Mouse (Mus musculus): Measurements from ENCODE around the gene Msh5. TPM values are rescaled to one million over a fixed set of nuclear protein-coding genes. Genes with fewer than 3 reads are reported as not detected.

The Msh5 gene
- total RNA-seq, 1 experiment from 2014 or later, result 4.2 TPM

DNA sequence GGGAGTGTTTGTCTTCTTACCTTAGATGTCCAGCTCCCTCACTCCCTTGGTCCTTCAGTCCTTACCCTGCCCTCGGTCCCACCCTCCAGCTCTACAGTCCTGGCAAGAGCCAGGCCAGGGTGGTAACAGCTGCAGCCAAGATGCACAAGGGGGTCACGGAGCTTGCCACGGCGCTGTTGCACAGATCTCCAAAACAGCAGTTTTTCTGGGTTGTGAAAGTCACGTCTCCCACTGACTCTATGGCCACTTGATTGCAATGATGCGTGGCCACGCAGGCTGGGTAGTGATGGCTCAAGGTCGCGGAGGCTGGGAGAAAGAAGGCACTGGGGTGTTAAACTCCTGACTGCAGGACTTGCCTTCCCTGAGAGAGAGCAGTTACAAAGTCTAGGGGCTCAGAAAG, 24.9 kb upstream of the Msh5 start:
- no peak for ATAC-seq (replicated peaks; ENCODE audit: low read depth, poor library complexity, severe bottlenecking)

GRCm38 (mm10) chr17:35070556-35071229, 24.1 kb upstream of the Msh5 start:
- no peak for ATAC-seq (replicated peaks; ENCODE audit: low read depth, poor library complexity, severe bottlenecking)

- no peak for ATAC-seq (replicated peaks; ENCODE audit: low read depth, poor library complexity, severe bottlenecking)
Measured at GRCm38 (mm10) chr17:35068213-35068914, 21.8 kb upstream of the Msh5 start.

GRCm38 (mm10) chr17:35066084-35066483, 19.5 kb upstream of the Msh5 start, which contains the start of gene Mpig6b:
Gene Mpig6b (minus strand): TSS chr17:35066184.
- no peak for ATAC-seq (replicated peaks; ENCODE audit: low read depth, poor library complexity, severe bottlenecking)

DNA sequence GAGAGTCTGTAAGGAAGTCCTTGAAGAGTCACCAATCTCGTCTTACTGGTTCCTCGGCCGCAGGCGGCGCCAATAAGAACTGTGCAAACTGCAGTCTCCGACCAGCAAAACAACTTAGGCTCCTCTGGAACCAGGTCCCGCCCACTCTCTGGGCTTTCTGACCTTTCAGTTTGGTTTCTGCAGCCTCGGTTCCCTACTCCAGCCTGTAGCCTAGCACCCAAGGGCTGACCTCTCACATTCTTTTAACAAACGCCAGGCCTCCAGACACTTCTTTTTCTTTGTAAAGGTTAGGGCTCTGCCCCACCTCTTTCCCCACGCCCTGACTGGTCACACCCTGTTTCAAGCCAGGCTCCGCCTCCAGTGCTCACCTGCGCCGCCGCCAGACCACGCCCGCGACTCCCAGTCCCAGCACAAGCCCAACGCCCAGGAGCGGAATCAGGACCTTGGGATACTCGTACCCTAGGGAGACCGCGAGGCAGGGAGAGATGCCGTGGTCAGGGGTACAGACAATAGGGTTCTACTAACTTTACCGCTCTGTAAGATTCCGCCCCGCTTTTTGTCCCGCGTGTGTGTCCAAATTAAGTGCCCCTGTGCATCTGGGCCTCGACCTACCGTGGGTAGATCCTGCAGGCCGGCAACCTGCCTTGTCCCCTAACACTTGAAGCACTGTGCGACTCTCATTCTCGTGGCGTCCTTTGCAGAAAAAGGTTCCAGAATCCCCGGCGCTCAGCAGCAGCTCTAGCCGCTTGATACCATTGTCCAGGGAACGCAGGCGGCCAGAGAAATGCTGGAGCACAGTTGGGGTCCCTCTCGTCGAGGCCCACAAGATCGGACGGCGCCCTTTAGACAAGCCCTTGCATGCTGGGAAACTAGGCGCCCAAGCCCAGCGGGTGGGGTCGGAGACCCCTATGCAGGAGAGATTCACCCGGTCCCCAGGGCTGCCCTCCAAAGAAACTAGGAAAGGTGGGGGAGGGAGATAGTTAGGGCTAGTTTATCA, 18.7 kb upstream of the Msh5 start, which contains the start of gene Ly6g6c:
Ly6g6c (plus strand) TSS at position 438 of the 997 bp plus-strand sequence.
- ATAC-seq (replicated peaks; ENCODE audit: low read depth, poor library complexity, severe bottlenecking), result peak; percentile 37

DNA sequence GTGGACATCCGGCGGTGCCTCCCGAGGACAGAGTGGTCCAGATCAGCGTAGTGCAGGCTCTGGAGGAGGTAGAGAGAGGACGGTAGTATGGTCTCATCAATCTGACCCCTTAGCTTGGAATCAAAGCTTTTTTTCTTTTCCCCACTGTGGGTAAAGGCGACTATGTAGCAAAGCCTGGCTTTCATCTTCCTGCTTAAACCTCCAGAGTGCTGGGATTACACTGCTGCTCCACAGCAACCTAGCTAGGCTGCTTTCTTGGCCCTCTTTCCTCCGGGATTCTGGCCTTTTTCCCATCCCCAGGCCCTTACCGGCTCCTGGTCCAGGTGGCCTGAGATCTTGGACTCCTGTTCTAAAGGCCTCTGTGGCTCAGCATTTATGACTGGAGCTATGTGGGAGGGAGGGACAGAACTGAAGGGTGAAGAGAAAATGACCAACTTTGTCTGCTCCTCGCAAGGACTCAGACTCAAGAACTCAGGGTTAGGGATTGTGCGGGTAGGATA, 17.9 kb upstream of the Msh5 start:
- ATAC-seq (replicated peaks; ENCODE audit: low read depth, poor library complexity, severe bottlenecking), result no peak

GRCm38 (mm10) chr17:35063466-35063865, 16.9 kb upstream of the Msh5 start:
- no peak for ATAC-seq (replicated peaks; ENCODE audit: low read depth, poor library complexity, severe bottlenecking)

- ATAC-seq (replicated peaks; ENCODE audit: low read depth, poor library complexity, severe bottlenecking), result no peak
Measured at GRCm38 (mm10) chr17:35061299-35061698, 14.8 kb upstream of the Msh5 start.

DNA sequence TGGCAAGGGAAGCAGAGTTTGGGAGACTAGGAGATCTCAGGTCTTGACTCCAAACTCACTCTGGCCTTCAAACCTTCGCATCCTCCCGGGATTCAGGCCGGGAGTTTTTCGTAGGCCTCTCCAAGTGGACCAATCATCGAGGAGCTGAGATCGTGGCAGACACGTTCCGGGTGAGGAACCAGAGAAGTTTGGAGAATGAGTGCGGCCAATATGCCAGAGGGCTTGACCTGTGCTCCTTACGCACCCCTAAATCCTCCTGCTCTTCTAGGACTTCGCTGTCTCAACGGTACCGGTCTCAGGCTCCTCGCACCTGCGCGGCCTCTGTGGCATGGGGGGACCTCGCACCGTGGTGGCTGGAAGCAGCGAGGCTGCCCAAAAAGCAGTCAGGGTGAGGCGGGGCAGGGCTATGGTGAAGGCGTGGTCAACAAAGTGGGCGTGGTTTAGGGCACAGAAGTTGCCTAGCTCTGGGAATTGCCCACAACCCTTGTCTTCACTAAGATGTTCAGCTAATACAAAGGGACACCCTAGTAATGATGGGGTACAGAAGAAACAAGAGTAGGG, 14.3 kb upstream of the Msh5 start:
- no peak for ATAC-seq (replicated peaks; ENCODE audit: low read depth, poor library complexity, severe bottlenecking)

DNA sequence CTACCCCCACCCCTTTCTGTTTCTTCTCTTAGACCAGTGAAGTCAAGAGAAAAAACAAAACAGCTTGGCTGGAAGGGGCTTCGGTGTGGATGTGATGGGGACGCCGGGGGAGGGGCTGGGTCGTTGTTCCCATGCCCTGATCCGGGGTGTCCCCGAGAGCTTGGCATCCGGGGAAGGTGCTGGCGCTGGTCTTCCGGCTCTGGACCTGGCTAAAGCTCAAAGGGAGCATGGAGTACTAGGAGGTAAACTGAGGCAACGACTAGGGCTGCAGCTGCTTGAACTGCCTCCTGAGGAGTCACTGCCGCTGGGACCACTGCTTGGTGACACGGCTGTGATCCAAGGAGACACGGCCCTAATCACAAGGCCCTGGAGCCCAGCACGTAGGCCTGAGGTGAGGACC, 13.5 kb upstream of the Msh5 start:
- no peak for ATAC-seq (replicated peaks; ENCODE audit: low read depth, poor library complexity, severe bottlenecking)

DNA sequence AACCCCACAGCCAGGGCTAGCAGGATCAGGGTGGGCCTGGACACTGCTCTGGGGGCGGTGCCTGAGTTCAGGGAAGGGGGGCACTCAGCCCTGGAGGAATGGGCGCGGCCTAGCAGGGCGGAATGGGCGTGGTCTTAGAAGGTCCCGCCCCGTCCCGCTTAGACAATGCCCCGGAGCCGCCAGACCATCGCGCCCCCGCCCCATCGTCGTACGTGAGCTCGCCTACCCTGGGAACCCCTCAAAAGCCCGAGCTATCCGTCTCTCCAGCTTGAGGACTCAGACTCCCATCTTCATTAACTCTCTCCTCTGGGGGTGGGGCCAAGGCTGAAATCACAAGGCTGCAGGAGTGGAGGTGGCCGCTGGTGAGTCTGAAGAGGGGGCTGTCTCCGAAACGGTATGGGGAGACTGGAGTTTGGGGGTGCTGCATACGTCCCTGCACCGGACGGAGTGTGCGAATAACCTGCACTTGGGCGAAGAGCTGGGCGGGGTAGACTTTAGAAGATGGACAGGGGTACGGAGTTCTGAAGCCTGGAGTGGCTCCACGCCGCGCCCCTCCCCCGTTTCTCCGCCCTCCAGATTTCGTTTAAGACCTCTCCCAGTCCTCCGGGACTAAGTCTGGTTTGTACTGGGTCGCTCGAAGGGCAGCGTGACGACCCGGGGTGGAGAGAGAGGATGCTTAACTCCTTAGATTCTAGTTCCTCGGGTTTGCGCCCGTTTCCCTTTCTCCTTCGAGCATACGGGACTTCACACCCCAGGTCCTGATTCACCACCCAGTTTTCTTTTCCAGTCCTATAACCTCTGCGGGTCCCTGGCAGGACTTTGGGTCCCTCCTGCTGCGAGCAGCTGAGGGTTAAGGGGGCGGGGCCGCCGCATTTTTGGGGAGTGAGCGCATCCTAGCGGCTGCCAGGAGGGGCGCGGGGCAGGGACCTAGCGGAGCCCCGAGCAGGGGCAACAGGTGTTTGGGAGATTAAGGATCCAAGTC, 12.7 kb upstream of the Msh5 start, which contains the start of gene Ddah2:
Ddah2 (plus strand) TSS at position 125 of the 982 bp plus-strand sequence.
- peak; percentile 83 for ATAC-seq (replicated peaks; ENCODE audit: low read depth, poor library complexity, severe bottlenecking)

DNA sequence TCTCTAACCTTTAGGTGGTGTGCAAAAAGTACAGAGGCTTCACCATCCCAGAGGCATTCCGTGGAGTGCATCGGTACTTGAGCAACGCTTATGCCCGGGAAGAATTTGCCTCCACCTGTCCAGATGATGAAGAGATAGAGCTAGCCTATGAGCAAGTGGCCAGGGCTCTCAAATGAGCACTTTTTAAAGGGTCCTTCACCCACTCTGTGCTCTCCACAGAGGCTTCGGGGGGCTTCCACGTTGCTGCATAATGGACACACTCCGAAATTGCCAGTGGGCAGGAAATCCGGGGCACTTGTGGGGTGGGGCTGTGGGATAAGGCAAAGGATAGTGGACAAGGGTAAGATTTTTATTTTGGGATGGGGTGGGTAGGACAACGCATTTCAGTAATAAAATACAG, 11.8 kb upstream of the Msh5 start:
- ATAC-seq (replicated peaks; ENCODE audit: low read depth, poor library complexity, severe bottlenecking), result no peak

DNA sequence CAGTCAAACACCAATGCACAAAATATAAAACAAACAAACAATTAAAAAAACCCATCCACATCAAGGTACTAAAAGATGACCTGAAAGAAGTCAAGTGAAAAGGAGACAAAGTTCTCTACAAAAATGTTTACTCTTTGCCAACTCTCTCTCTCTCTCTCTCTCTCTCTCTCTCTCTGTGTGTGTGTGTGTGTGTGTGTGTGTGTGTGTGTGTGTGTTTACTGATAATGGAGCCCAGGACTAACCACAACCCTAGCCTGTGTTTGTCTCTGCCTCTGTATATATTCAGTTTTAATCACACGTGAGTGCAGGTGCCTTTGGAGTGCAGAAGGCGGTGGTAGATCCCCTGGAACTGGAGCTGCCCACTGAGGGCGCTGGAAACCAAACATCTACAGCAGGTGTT, 10.5 kb upstream of the Msh5 start:
- no peak for ATAC-seq (replicated peaks; ENCODE audit: low read depth, poor library complexity, severe bottlenecking)

- no peak for ATAC-seq (replicated peaks; ENCODE audit: low read depth, poor library complexity, severe bottlenecking)
Measured at GRCm38 (mm10) chr17:35055691-35056495, 9.3 kb upstream of the Msh5 start.

- no peak for ATAC-seq (replicated peaks; ENCODE audit: low read depth, poor library complexity, severe bottlenecking)
Measured at GRCm38 (mm10) chr17:35052271-35052798, 5.8 kb upstream of the Msh5 start.

DNA sequence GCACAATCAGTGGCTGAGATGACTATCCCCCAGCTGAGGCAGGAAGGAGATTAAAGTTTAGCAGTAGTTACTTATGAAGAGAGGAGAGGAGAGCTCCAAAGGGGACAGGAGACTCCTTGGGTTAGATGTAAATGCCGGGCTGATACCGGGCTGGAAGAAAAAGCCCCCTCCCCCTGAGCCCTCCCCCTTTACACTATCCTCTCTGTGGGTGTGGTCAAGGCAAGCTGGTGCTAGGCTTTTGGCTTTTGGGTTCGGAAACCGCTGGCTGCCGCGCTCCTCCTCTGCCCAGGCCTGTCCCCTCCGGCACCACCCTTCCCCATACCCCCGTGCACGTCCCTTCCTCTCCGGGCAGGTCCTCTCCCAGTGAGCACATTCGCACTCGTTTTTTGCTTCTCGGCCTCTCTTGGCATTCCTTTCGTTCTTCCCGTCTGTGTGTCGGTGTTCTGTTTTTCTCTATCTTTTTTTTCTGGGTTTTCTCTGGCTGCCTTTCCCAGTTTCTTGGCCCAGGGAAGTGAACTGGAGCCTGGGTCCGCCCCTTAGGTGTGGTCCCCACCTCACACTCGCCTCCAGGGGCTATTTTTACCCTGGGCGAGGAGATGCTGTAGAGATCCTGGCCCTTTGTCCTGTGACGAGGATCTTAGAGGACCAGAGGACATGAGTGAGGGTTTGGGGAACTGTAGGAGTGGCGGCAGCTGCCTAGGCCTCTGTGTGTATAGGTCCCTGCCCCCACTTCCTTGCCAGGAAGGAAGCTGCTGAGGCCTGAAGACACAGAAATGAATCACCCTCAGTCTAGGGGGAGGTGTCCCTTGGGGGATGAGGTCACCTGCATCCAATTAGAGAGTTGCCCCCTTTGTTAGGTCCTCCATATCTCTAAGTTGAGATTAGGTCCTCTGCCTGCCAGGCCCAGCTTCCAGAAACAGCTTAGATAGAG, 4.9 kb upstream of the Msh5 start:
- peak; percentile 63 for ATAC-seq (replicated peaks; ENCODE audit: low read depth, poor library complexity, severe bottlenecking)
